Mouse (Mus musculus): ENCODE results near the gene Mdn1.

DNA sequence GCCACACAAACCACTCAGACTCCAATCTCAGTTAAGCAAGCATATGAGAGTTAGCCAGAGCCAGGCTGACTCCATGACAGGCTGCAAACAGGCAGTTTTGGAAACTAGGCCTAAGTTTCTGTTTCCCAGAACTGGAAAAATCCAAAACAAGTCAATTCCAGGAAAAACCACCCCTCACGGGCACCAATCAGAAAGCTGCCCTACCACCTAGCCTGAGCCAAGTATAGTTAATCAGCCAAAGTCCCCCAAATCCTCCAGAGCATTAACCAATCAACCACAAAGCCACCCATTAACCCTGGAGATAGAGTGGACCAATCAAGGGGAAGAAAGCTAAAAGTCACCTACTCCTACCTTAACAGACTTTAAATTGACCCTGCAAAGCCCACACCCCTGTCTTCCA is 130.2 kb downstream of the Mdn1 start:
- no peak for TF ChIP-seq CTCF (IDR thresholded peaks at IDR 0.05; ENCODE audit: low read depth)
- TF ChIP-seq EP300 (IDR thresholded peaks at IDR 0.05; ENCODE audit: low read depth), result no peak
